Mouse (Mus musculus) embryonic facial prominence, embryonic 12.5 days (tissue): ENCODE measurements at regions not wholly inside any gene's neighbourhood (a gene's known extent, or its start where the extent isn't known, plus 50 kb on each side); places are given as distances from the start of the nearest gene placed in this dataset.

Source experiments
- ATAC-seq: fragments of 200-750 bp; cut with Nextera tagmentation; 2 replicates; pipeline ENCODE4 v1.8.0; 2017; ENCODE audit not compliant: insufficient number of reproducible peaks, insufficient read depth, low FRiP score, low TSS enrichment
- H3K27ac ChIP-seq: fragments of 300-500 bp; sonication (generic); 2 replicates; pipeline ENCODE4 v1.5.1; 2016; ENCODE audit warnings: mild to moderate bottlenecking
- H3K27me3 ChIP-seq: fragments of 300-500 bp; sonication (generic); 2 replicates; pipeline ENCODE4 v1.6.1; 2016; ENCODE audit warnings: mild to moderate bottlenecking, moderate library complexity
- H3K36me3 ChIP-seq: fragments of 300-500 bp; sonication (generic); 2 replicates; pipeline ENCODE4 v1.6.1; 2016; ENCODE audit warnings: mild to moderate bottlenecking
- H3K4me1 ChIP-seq: fragments of 300-500 bp; sonication (generic); 2 replicates; pipeline ENCODE4 v1.6.1; 2016
- H3K4me2 ChIP-seq: fragments of 300-500 bp; sonication (generic); replicated peaks from 2 replicates; pipeline ENCODE4 v1.6.1; 2016; ENCODE audit warnings: mild to moderate bottlenecking, moderate library complexity
- H3K4me3 ChIP-seq: fragments of 300-500 bp; sonication (generic); 2 replicates; pipeline ENCODE4 v1.5.1; 2016; ENCODE audit warnings: mild to moderate bottlenecking
- H3K9ac ChIP-seq: fragments of 300-500 bp; sonication (generic); 2 replicates; pipeline ENCODE4 v1.6.1; 2016; ENCODE audit warnings: mild to moderate bottlenecking, moderate library complexity
- H3K9me3 ChIP-seq: fragments of 300-500 bp; sonication (generic); 2 replicates; pipeline ENCODE4 v1.6.1; 2016; ENCODE audit warnings: mild to moderate bottlenecking, moderate library complexity
- WGBS: fragments of 180-500 bp; shearing (Covaris S2); methylation state at CpG from one replicate; pipeline ENCODE4 v1.1.7; 2016; 5-methylcytosine and 5-hydroxymethylcytosine counted together

- no peak overlapping the region for H3K4me3 ChIP-seq
- no peaks in the 10 kb centered on the region for H3K4me1 ChIP-seq
- no peaks in the 10 kb centered on the region for H3K27me3 ChIP-seq
- no peak for ATAC-seq
- H3K27ac ChIP-seq = no peak overlapping the region
- 78% methylated on average over 1 of the region's 1 CpGs for WGBS
- H3K36me3 ChIP-seq = no peaks in the 10 kb centered on the region
- H3K4me2 ChIP-seq = no peak overlapping the region
- no peaks in the 10 kb centered on the region for H3K9me3 ChIP-seq
- no peak overlapping the region for H3K9ac ChIP-seq
These were observed 744.9 kb upstream of the Jmjd1c start for GRCm38 (mm10) chr10:66351036-66351435.

- no peaks in the 10 kb centered on the region for H3K9me3 ChIP-seq
- WGBS = 72% methylated on average over 1 of the region's 1 CpGs
- no peak overlapping the region for H3K4me2 ChIP-seq
These were observed 741.9 kb upstream of the Jmjd1c start for GRCm38 (mm10) chr10:66354072-66354471.

GRCm38 (mm10) chr10:66354986-66355385 lies 740.9 kb upstream of the Jmjd1c start:
- H3K36me3 ChIP-seq = no peaks in the 10 kb centered on the region
- no peak overlapping the region for H3K4me2 ChIP-seq
- no peak overlapping the region for H3K9ac ChIP-seq
- H3K9me3 ChIP-seq = no peaks in the 10 kb centered on the region
- H3K4me3 ChIP-seq = no peak overlapping the region
- H3K4me1 ChIP-seq = no peaks in the 10 kb centered on the region
- ATAC-seq = no peak
- H3K27me3 ChIP-seq = no peaks in the 10 kb centered on the region
- no peak overlapping the region for H3K27ac ChIP-seq
- 64% methylated on average over 2 of the region's 2 CpGs for WGBS

More at GRCm38 (mm10) chr10:66354072-66354471, 741.9 kb upstream of the Jmjd1c start:
- no peak overlapping the region for H3K27ac ChIP-seq
- H3K9ac ChIP-seq = no peak overlapping the region
- no peak overlapping the region for H3K4me3 ChIP-seq
- no peaks in the 10 kb centered on the region for H3K4me1 ChIP-seq
- H3K27me3 ChIP-seq = no peaks in the 10 kb centered on the region
- H3K36me3 ChIP-seq = no peaks in the 10 kb centered on the region
- no peak for ATAC-seq

GRCm38 (mm10) chr10:66357736-66358135 lies 738.2 kb upstream of the Jmjd1c start:
- Histone ChIP-seq H3K4me2 (no peak overlapping the region), H3K4me3 (no peak overlapping the region), H3K9me3 (no peaks in the 10 kb centered on the region), H3K27me3 (no peaks in the 10 kb centered on the region), H3K9ac (no peak overlapping the region), H3K36me3 (no peaks in the 10 kb centered on the region), H3K4me1 (no peaks in the 10 kb centered on the region), H3K27ac (no peak overlapping the region)
- ATAC-seq = peak; percentile 41; the same call in 1 of the 2 replicates
- WGBS = 87% methylated on average over 9 of the region's 9 CpGs

- no peak for ATAC-seq
- no peaks in the 10 kb centered on the region for H3K9me3 ChIP-seq
- H3K9ac ChIP-seq = no peak overlapping the region
- no peak overlapping the region for H3K4me2 ChIP-seq
- no peak overlapping the region for H3K4me3 ChIP-seq
- no peaks in the 10 kb centered on the region for H3K36me3 ChIP-seq
- no peak overlapping the region for H3K27ac ChIP-seq
- 77% methylated on average over 3 of the region's 3 CpGs for WGBS
- H3K27me3 ChIP-seq = no peaks in the 10 kb centered on the region
- H3K4me1 ChIP-seq = no peaks in the 10 kb centered on the region
These were observed 725.8 kb upstream of the Jmjd1c start for GRCm38 (mm10) chr10:66370096-66370495.

- Histone ChIP-seq H3K27me3 (no peaks in the 10 kb centered on the region), H3K4me2 (no peak overlapping the region), H3K9ac (no peak overlapping the region), H3K4me3 (no peak overlapping the region), H3K4me1 (no peaks in the 10 kb centered on the region), H3K27ac (no peak overlapping the region), H3K36me3 (no peaks in the 10 kb centered on the region), H3K9me3 (no peaks in the 10 kb centered on the region)
- WGBS = 82% methylated on average over 2 of the region's 2 CpGs
- no peak for ATAC-seq
These were observed 724.2 kb upstream of the Jmjd1c start for GRCm38 (mm10) chr10:66371756-66372155.
